Mouse (Mus musculus) stomach, embryonic 16.5 days (tissue): ENCODE measurements around the gene Rnf222. TPM values are rescaled to one million over a fixed set of nuclear protein-coding genes. Genes with fewer than 3 reads are reported as not detected.

Experiments used
- ATAC-seq: fragments of 200-750 bp; cut with Nextera tagmentation; 2 replicates; pipeline ENCODE4 v1.8.0; 2017; ENCODE audit warnings: moderate number of reproducible peaks, moderate TSS enrichment; ENCODE audit not compliant: insufficient read depth, low FRiP score
- H3K27ac ChIP-seq: fragments of 300-500 bp; sonication (generic); 2 replicates; pipeline ENCODE4 v1.5.1; 2014; ENCODE audit warnings: low read length
- H3K27me3 ChIP-seq: fragments of 300-500 bp; sonication (generic); 2 replicates; pipeline ENCODE4 v1.6.1; 2014; ENCODE audit warnings: low read length, control low read depth, mixed read lengths; ENCODE audit not compliant: control insufficient read depth, insufficient read depth
- H3K36me3 ChIP-seq: fragments of 300-500 bp; sonication (generic); 2 replicates; pipeline ENCODE4 v1.6.1; 2014; ENCODE audit warnings: low read length; ENCODE audit not compliant: control insufficient read depth, insufficient read depth
- H3K4me1 ChIP-seq: fragments of 300-500 bp; sonication (generic); 2 replicates; pipeline ENCODE4 v1.6.1; 2014; ENCODE audit warnings: low read length, control low read depth, mixed read lengths; ENCODE audit not compliant: control insufficient read depth, insufficient read depth
- H3K4me2 ChIP-seq: fragments of 300-500 bp; sonication (generic); 2 replicates; pipeline ENCODE4 v1.6.1; 2014; ENCODE audit warnings: low read depth, low read length, mixed read lengths
- H3K4me3 ChIP-seq: fragments of 300-500 bp; sonication (generic); replicated peaks from 2 replicates; pipeline ENCODE4 v1.5.1; 2014; ENCODE audit warnings: mild to moderate bottlenecking, low read length
- H3K9ac ChIP-seq: fragments of 300-500 bp; sonication (generic); 2 replicates; pipeline ENCODE4 v1.6.1; 2014; ENCODE audit warnings: low read length
- H3K9me3 ChIP-seq: fragments of 300-500 bp; sonication (generic); replicated peaks from 2 replicates; pipeline ENCODE4 v1.6.1; 2016; ENCODE audit warnings: low read length, control low read depth; ENCODE audit not compliant: control insufficient read depth
- WGBS: fragments of 180-500 bp; shearing (Covaris S2); extraction: QIAGEN DNeasy Blood & Tissue Kit; methylation state at CpG from one replicate; pipeline ENCODE4 v1.1.7; 2014; 5-methylcytosine and 5-hydroxymethylcytosine counted together
- polyA plus RNA-seq: library from polyadenylated mRNA; unstranded; fragments of >200 nt; fragmentation: Nextera tagmentation; extraction: Ambion mirVana; gene quantifications from 2 replicates; pipeline ENCODE4 v1.2.1, GENCODE M21; 2015

Rnf222 gene
- polyA plus RNA-seq, 1 experiment from 2014 or later = 1.7 TPM

DNA sequence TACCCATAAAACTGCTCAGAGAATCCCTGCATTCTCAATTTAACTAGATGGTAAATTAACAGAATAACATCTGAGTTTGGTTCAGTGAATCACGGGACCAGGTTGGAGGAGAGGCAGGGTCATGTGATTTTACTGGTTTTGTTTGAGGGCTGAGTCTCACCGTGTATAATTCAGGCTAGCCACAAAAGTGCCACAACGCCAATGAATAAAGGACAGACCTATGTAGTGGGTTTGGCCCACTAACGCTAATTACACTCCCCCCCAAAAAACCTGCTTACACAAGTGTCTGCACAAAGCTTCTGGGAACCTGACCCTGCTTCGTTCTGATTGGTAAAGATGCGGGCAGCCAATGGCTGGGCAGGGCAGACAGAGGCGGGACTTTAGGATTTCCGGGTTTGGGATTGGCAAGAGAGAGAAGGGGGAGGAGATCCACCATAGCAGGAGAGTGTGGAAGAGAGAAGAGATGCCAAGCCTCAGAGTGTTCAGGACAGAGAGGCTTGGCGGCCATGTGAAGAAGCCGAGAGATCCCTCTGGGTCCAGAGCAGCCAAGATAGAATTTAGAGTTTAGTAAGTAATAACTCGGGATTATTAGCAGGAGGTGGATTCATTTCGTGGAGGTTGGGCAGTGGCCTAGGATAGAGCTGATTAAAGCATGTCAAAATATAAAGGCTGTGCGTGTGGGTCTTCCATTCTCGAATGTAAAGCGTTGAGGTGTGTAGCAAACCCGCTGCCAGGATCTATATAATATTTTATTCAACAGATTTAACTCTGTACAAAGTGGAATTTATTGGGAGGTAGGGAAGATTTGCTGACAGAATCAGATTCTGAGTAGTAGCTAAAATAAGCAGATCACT, 51.3 kb downstream of the Rnf222 start:
- Histone ChIP-seq H3K4me2 (peak overlapping the region; percentile 67), H3K9ac (peak overlapping the region; percentile 71), H3K4me3 (peak overlapping the region; percentile 58), H3K4me1 (peaks cover 5% of the 10 kb centered on the region; the same call in 1 of the 2 replicates), H3K36me3 (no peaks in the 10 kb centered on the region), H3K27ac (peak overlapping the region; percentile 71; the same call in 1 of the 2 replicates), H3K27me3 (no peaks in the 10 kb centered on the region), H3K9me3 (no peaks in the 10 kb centered on the region)
- WGBS = 2% methylated on average over 16 of the region's 16 CpGs
- ATAC-seq = peak; percentile 98

DNA sequence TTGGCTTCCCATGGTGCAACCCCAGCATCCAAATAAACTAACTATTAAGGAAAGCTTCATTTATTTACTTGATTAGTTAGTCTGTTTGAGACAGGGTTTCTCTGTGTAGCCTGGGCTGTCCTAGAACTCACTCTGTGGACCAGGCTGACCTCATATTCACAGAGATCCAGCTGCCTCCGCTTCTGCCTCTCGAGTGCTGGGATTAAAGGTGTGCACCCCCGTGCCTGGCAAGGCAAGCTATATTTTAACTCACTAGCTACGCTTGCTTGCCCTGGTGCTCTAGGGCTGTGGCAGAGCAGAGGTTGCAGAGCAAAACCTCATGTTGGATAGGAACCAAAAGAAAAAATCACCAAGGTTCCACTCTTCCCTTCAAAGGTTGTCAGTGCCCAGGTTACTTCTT, 52.2 kb downstream of the Rnf222 start:
- no peaks in the 10 kb centered on the region for H3K36me3 ChIP-seq
- H3K27ac ChIP-seq = 0 out of 2 replicates have a peak overlapping the region, but pooled peaks have one; percentile 14
- peak overlapping the region; percentile 67 for H3K4me2 ChIP-seq
- H3K27me3 ChIP-seq = no peaks in the 10 kb centered on the region
- H3K4me3 ChIP-seq = peak overlapping the region; percentile 58
- ATAC-seq = no peak
- WGBS = 47% methylated on average over 4 of the region's 4 CpGs
- no peaks in the 10 kb centered on the region for H3K9me3 ChIP-seq
- H3K4me1 ChIP-seq = peaks cover 5% of the 10 kb centered on the region; the same call in 1 of the 2 replicates
- H3K9ac ChIP-seq = peak overlapping the region; percentile 71

DNA sequence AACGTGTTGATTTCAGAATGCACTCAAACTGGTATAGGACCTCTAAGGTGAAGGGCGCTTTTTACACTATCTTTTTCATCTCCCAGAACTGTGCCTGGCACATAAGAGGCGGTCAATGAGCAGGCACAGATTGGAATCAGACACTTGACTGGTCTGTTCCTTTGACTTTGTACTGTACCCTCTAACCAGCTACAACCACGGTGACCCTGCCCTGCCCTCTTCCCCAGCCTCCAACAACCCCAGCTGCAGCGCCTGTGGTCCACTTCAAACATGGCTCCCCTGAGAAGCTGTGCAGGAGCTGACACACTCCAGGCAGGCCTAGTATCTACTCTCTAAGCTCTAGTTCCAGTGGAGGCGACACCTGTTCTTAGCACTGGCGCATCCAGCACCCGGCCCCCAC, 54.4 kb downstream of the Rnf222 start:
- Histone ChIP-seq H3K36me3 (no peaks in the 10 kb centered on the region), H3K27ac (no peak overlapping the region)
- 85% methylated on average over 8 of the region's 8 CpGs for WGBS

DNA sequence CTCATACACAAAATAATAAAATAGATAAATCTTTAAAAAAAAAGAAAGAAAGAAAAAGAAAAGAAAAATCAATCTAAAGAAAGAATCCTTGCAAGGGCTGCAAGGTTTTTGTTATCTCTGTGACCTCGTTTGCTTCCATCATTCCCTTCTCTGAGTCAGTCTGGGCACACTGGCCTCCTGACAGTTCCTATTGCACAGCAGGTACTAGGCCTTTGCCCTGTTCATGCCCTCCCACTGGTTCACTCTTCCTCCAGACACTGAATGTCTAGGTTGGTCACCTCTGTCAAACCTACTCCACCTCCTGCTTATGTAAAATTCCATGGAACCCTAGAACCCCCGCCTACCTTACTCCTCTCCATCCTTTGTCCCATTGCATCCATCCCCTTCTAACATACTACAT, 56.9 kb downstream of the Rnf222 start:
- no peaks in the 10 kb centered on the region for H3K9me3 ChIP-seq
- H3K36me3 ChIP-seq = no peaks in the 10 kb centered on the region
- H3K4me2 ChIP-seq = no peak overlapping the region
- H3K4me1 ChIP-seq = peaks cover 10% of the 10 kb centered on the region
- no peak overlapping the region for H3K4me3 ChIP-seq
- H3K9ac ChIP-seq = no peak overlapping the region
- no peak overlapping the region for H3K27ac ChIP-seq
- ATAC-seq = no peak
- H3K27me3 ChIP-seq = no peaks in the 10 kb centered on the region
- WGBS = 67% methylated on average over 2 of the region's 2 CpGs

More for the DNA sequence above, 54.4 kb downstream of the Rnf222 start:
- H3K9ac ChIP-seq = no peak overlapping the region
- ATAC-seq = no peak
- no peaks in the 10 kb centered on the region for H3K9me3 ChIP-seq
- H3K4me1 ChIP-seq = peaks cover 11% of the 10 kb centered on the region
- H3K4me2 ChIP-seq = no peak overlapping the region
- no peak overlapping the region for H3K4me3 ChIP-seq
- H3K27me3 ChIP-seq = no peaks in the 10 kb centered on the region

Other genes with a start within 250 kb of the Rnf222 start
- 81.9 and 89.9 TPM in 2 replicates for gene Myh10, start 197.0 kb upstream of the Rnf222 start, polyA plus RNA-seq
- gene Ndel1, start 16.7 kb upstream of the Rnf222 start, polyA plus RNA-seq = 82.4 and 83.5 TPM in 2 replicates
- 885 and 932 TPM in 2 replicates for gene Rpl26, start 13.0 kb downstream of the Rnf222 start, polyA plus RNA-seq
- gene Odf4, start 38.5 kb downstream of the Rnf222 start, polyA plus RNA-seq = 0.30 TPM in 1 of 2 replicates, not detected in the other
- gene Arhgef15, start 68.9 kb downstream of the Rnf222 start, polyA plus RNA-seq = 9.6 and 10.3 TPM in 2 replicates
- gene Slc25a35, start 79.6 kb downstream of the Rnf222 start, polyA plus RNA-seq = 5.2 and 6.3 TPM in 2 replicates
- gene Rangrf, start 86.6 kb downstream of the Rnf222 start, polyA plus RNA-seq = 46.7 and 57.6 TPM in 2 replicates
- gene Pfas, start 119.9 kb downstream of the Rnf222 start, polyA plus RNA-seq = 24.1 and 25.2 TPM in 2 replicates
- gene Ctc1, start 127.4 kb downstream of the Rnf222 start, polyA plus RNA-seq = 34.5 and 43.9 TPM in 2 replicates
- gene Aurkb, start 157.1 kb downstream of the Rnf222 start, polyA plus RNA-seq = 120 and 134 TPM in 2 replicates
- gene Borcs6, start 171.2 kb downstream of the Rnf222 start, polyA plus RNA-seq = 7.2 and 7.8 TPM in 2 replicates
- gene Tmem107, start 182.3 kb downstream of the Rnf222 start, polyA plus RNA-seq = 58.2 and 62.1 TPM in 2 replicates
- gene Vamp2, start 199.9 kb downstream of the Rnf222 start, polyA plus RNA-seq = 79.9 and 88.5 TPM in 2 replicates
- 21.8 and 22.3 TPM in 2 replicates for gene Per1, start 206.7 kb downstream of the Rnf222 start, polyA plus RNA-seq
- 0.40 and 0.69 TPM in 2 replicates for gene Hes7, start 231.9 kb downstream of the Rnf222 start, polyA plus RNA-seq
- gene 9130213A22Rik, start 234.0 kb downstream of the Rnf222 start, polyA plus RNA-seq = 0.27 and 0.61 TPM in 2 replicates
- 2.0 and 5.4 TPM in 2 replicates for gene Aloxe3, start 237.3 kb downstream of the Rnf222 start, polyA plus RNA-seq